23 mouse cellular contexts compared by ENCODE assay signal in the genomic region with DNA sequence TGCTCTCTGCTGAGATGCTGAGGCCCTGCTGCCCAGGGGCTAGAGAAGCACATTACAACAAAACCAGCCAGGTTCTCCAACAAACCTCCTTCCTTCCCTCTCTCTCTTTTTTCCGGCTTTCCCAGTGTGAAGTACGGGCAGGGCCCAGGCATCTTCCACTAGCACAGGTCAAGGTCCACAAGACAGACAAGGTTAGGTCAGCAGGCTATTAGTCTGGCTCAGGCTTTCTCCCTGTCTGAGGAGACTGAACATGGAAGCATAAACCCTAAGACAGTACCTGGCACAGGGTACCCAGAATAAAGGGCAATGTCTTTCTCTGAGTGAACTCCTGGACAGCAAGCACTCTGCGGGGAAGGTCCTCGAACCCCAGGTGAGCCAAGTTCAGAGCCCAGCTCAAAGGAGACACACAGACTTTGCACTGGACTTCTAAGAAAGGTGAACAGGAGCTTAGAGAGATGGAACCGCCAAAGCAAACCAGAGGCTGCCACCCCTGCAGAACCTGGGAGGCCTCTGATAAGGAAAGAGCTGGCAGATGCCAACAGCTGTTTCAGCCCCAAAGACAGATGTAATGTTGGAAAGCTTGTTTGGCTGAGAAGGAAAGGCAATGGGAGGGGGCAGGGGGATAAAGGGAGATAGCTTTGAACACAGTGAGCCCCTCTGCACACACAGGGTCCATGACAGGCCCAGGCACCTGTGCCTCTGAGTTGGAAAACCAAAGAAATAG. TPM values are rescaled to one million over a fixed set of nuclear protein-coding genes. Genes with fewer than 3 reads are reported as not detected.
A peak's percentile ranks its signal among the peaks of the same experiment; 100 is the strongest.
DNase-seq lines count a peak whose midpoint lies in the region; ATAC-seq and TF ChIP-seq lines count a peak whose summit lies in the region.
"Had no signal": no experiment of that assay in that cellular context is flagged by ENCODE, and none has a peak within 500 bp of the region (broad histone marks: within the 10 kb centered on the region; RNA-seq: fewer than 3 reads in every experiment).

No protein-coding gene starts in this region.

- H3K4me2 ChIP-seq in forebrain, embryonic 14.5 days (ENCODE audit: low read length), result no peak overlapping the region
- H3K4me2 ChIP-seq in intestine, postnatal 0 days (replicated peaks; ENCODE audit: low read depth), result no peak overlapping the region; the same call in 1 of the 2 replicates
- H3K4me2 ChIP-seq: embryonic facial prominence, embryonic 13.5 days; heart, embryonic 11.5 days; kidney, embryonic 15.5 days; neural tube, embryonic 13.5 days had no signal

- H3K27me3 ChIP-seq in forebrain, embryonic 14.5 days (replicated peaks; ENCODE audit: control insufficient read depth, insufficient read depth, low read length), result 0 out of 2 replicates have a peak, but pooled peaks cover 3% of the 10 kb centered on the region
- H3K27me3 ChIP-seq in forebrain, embryonic 10.5 days (ENCODE audit: poor library complexity, severe bottlenecking), result peaks cover 98% of the 10 kb centered on the region
- H3K27me3 ChIP-seq in intestine, postnatal 0 days (replicated peaks; ENCODE audit: control insufficient read depth, insufficient read depth, low read length), result no peaks in the 10 kb centered on the region

- peak overlapping the region; percentile 21 for H3K9ac ChIP-seq in forebrain, embryonic 14.5 days (ENCODE audit: low read length)
- H3K9ac ChIP-seq in intestine, postnatal 0 days (ENCODE audit: low read depth, low read length), result no peak overlapping the region
- H3K9ac ChIP-seq: kidney, embryonic 15.5 days; neural tube, embryonic 13.5 days had no signal

- H3K27ac ChIP-seq in forebrain, embryonic 14.5 days (ENCODE audit: low read depth, low read length), result no peak overlapping the region
- H3K27ac ChIP-seq in forebrain, embryonic 10.5 days, result no peak overlapping the region
- no peak overlapping the region; the same call in 1 of the 2 replicates for H3K27ac ChIP-seq in intestine, postnatal 0 days (ENCODE audit: low read depth, low read length)
- H3K27ac ChIP-seq: embryonic facial prominence, embryonic 13.5 days; hindbrain, postnatal 0 days; kidney, embryonic 15.5 days; neural tube, embryonic 13.5 days had no signal

- no peaks in the 10 kb centered on the region for H3K9me3 ChIP-seq in forebrain, embryonic 14.5 days (replicated peaks; ENCODE audit: control insufficient read depth, low read length)
- H3K9me3 ChIP-seq in forebrain, embryonic 10.5 days, result no peaks in the 10 kb centered on the region
- H3K9me3 ChIP-seq in intestine, postnatal 0 days (ENCODE audit: control insufficient read depth), result no peaks in the 10 kb centered on the region
- H3K9me3 ChIP-seq: embryonic facial prominence, embryonic 13.5 days; kidney, embryonic 15.5 days; megakaryocyte, embryonic 14.5 days; neural tube, embryonic 13.5 days had no signal

- WGBS in forebrain, embryonic 14.5 days, result 68% methylated on average over 5 of the region's 5 CpGs
- WGBS in forebrain, embryonic 10.5 days, result 81% methylated on average over 5 of the region's 5 CpGs
- 37% methylated on average over 5 of the region's 5 CpGs for WGBS in intestine, postnatal 0 days

- no peak for TF ChIP-seq CTCF in intestine, postnatal 0 days (IDR thresholded peaks at IDR 0.05; ENCODE audit: low read depth)

- no peak overlapping the region for H3K4me3 ChIP-seq in forebrain, embryonic 14.5 days (ENCODE audit: low read depth, low read length)
- no peak overlapping the region for H3K4me3 ChIP-seq in forebrain, embryonic 10.5 days
- no peak overlapping the region for H3K4me3 ChIP-seq in intestine, postnatal 0 days (ENCODE audit: low read depth, low read length)
- H3K4me3 ChIP-seq: embryonic facial prominence, embryonic 13.5 days; kidney, embryonic 15.5 days; megakaryocyte, embryonic 14.5 days; neural tube, embryonic 13.5 days had no signal

- H3K4me1 ChIP-seq in forebrain, embryonic 14.5 days (ENCODE audit: control insufficient read depth, insufficient read depth, low read length), result peaks cover 34% of the 10 kb centered on the region
- peaks cover 100% of the 10 kb centered on the region for H3K4me1 ChIP-seq in forebrain, embryonic 10.5 days
- H3K4me1 ChIP-seq in intestine, postnatal 0 days (replicated peaks; ENCODE audit: control insufficient read depth, insufficient read depth, low read length), result 0 out of 2 replicates have a peak, but pooled peaks cover 4% of the 10 kb centered on the region
- H3K4me1 ChIP-seq: megakaryocyte, embryonic 14.5 days had no signal

- no peak for ATAC-seq in forebrain, embryonic 14.5 days
- peak; percentile 48; the same call in 1 of the 2 replicates for ATAC-seq in common myeloid progenitor, adult 5-6 weeks (replicated peaks; ENCODE audit: low read depth, poor library complexity, severe bottlenecking)
- peak; percentile 87 for ATAC-seq in intestine, postnatal 0 days
- ATAC-seq: hindbrain, postnatal 0 days had no signal

- no peak for DNase-seq in forebrain, embryonic 14.5 days (ENCODE audit: low spot score)
- no peak for DNase-seq in forebrain, embryonic 10.5 days (ENCODE audit: extremely low spot score, low spot score)
- DNase-seq in kidney, adult 9 months, result peak; percentile 42
- DNase-seq in kidney, postnatal 14 days, result no peak
- no peak for DNase-seq in layer of hippocampus, postnatal 36 days
- DNase-seq in adrenal gland, postnatal 4 days (ENCODE audit: low spot score in 2 of 2), result no peak
- DNase-seq: adrenal gland, adult 8-10 months; cerebellum, adult 11-12 months; lung, postnatal 10 days; right cerebral cortex, postnatal 14 days; thymus, postnatal 25 days had no signal

- H3K36me3 ChIP-seq in forebrain, embryonic 14.5 days (ENCODE audit: control insufficient read depth, insufficient read depth, low read length), result no peaks in the 10 kb centered on the region
- no peaks in the 10 kb centered on the region; the same call in 1 of the 2 replicates for H3K36me3 ChIP-seq in forebrain, embryonic 10.5 days (replicated peaks)
- no peaks in the 10 kb centered on the region for H3K36me3 ChIP-seq in intestine, postnatal 0 days (ENCODE audit: control insufficient read depth, insufficient read depth)
- H3K36me3 ChIP-seq: embryonic facial prominence, embryonic 13.5 days; kidney, embryonic 15.5 days; neural tube, embryonic 13.5 days had no signal

RNA-seq across cellular contexts. Expression of a gene that starts 9.1 kb away (rescaled TPM):
- polyA plus RNA-seq in forebrain, embryonic 14.5 days (2014; fragmentation: Nextera tagmentation; extraction: Ambion mirVana), result 20.6 and 25.0 TPM in 2 replicates
- polyA plus RNA-seq in forebrain, embryonic 10.5 days (2016; fragmentation: Nextera tagmentation; extraction: Ambion mirVana), result 40.1 and 43.1 TPM in 2 replicates
- total RNA-seq in common myeloid progenitor, adult 5-6 weeks (2017), result 1.7 and 8.1 TPM in 2 replicates
- 8.7 and 9.0 TPM in 2 replicates for polyA plus RNA-seq in intestine, postnatal 0 days (2015; fragmentation: Nextera tagmentation; extraction: Ambion mirVana)
- 10 to 100 TPM in 1 of 2 experiments, 1 to 10 TPM in 1; 9.4 to 11.8 TPM for total RNA-seq in layer of hippocampus, postnatal 36 days (2021)
- 10 to 100 TPM; 10.3 to 17.3 TPM for total RNA-seq in adrenal gland, postnatal 4 days (2021)

RNA-seq across cellular contexts. Expression of a gene that starts 40.1 kb away (rescaled TPM):
- polyA plus RNA-seq in forebrain, embryonic 14.5 days (2014; fragmentation: Nextera tagmentation; extraction: Ambion mirVana), result not detected in 2 replicates
- polyA plus RNA-seq in forebrain, embryonic 10.5 days (2016; fragmentation: Nextera tagmentation; extraction: Ambion mirVana), result not detected in 2 replicates
- total RNA-seq in common myeloid progenitor, adult 5-6 weeks (2017), result not detected in 2 replicates
- polyA plus RNA-seq in intestine, postnatal 0 days (2015; fragmentation: Nextera tagmentation; extraction: Ambion mirVana), result not detected in 2 replicates
- not detected for total RNA-seq in layer of hippocampus, postnatal 36 days (2021)
- not detected for total RNA-seq in adrenal gland, postnatal 4 days (2021)
- total RNA-seq: adrenal gland, adult 8-10 months; gastrocnemius, adult 18-20 months; hindbrain, postnatal 0 days; left cerebral cortex, adult 8-10 months; liver, adult 2 months had no signal
- polyA plus RNA-seq: cortical plate, adult 2 months; embryonic facial prominence, embryonic 13.5 days; heart, embryonic 11.5 days; hindbrain, postnatal 0 days; kidney, embryonic 15.5 days; liver, adult 2 months; neural tube, embryonic 13.5 days had no signal
